Mouse (Mus musculus): ENCODE measurements around the gene Vdr.

GRCm38 (mm10) chr15:97938580-97938979 lies 28.1 kb upstream of the Vdr start:
- TF ChIP-seq CTCF (IDR thresholded peaks at IDR 0.05; ENCODE audit: low read depth) (no peak), EP300 (IDR thresholded peaks at IDR 0.05; ENCODE audit: low read depth) (no peak)

All from liver, embryonic 14.5 days (tissue).